Mouse (Mus musculus) stomach, embryonic 14.5 days (tissue): Measurements from ENCODE around the gene Lad1. TPM values are rescaled to one million over a fixed set of nuclear protein-coding genes. Genes with fewer than 3 reads are reported as not detected.

Experiments used
- ATAC-seq: fragments of 200-750 bp; cut with Nextera tagmentation; 2 replicates; pipeline ENCODE4 v1.8.0; 2017; ENCODE audit warnings: low read depth, moderate TSS enrichment; ENCODE audit not compliant: insufficient number of reproducible peaks, insufficient read depth, low FRiP score
- H3K27ac ChIP-seq: fragments of 300-500 bp; sonication (generic); 2 replicates; pipeline ENCODE4 v1.5.1; 2014; ENCODE audit warnings: mild to moderate bottlenecking, low read length, moderate library complexity, mixed read lengths
- H3K27me3 ChIP-seq: fragments of 300-500 bp; sonication (generic); 2 replicates; pipeline ENCODE4 v1.6.1; 2014; ENCODE audit warnings: low read length, control low read depth, mixed read lengths; ENCODE audit not compliant: control insufficient read depth, insufficient read depth
- H3K36me3 ChIP-seq: fragments of 300-500 bp; sonication (generic); 2 replicates; pipeline ENCODE4 v1.6.1; 2014; ENCODE audit warnings: mild to moderate bottlenecking, control low read depth, low read length, moderate library complexity, mixed read lengths; ENCODE audit not compliant: control insufficient read depth, insufficient read depth
- H3K4me1 ChIP-seq: fragments of 300-500 bp; sonication (generic); 2 replicates; pipeline ENCODE4 v1.6.1; 2014; ENCODE audit warnings: low read length, control low read depth, mixed read lengths; ENCODE audit not compliant: control insufficient read depth, insufficient read depth
- H3K4me2 ChIP-seq: fragments of 300-500 bp; sonication (generic); replicated peaks from 2 replicates; pipeline ENCODE4 v1.6.1; 2014; ENCODE audit warnings: low read depth, low read length, control low read depth
- H3K4me3 ChIP-seq: fragments of 300-500 bp; sonication (generic); 2 replicates; pipeline ENCODE4 v1.5.1; 2014; ENCODE audit warnings: low read depth, low read length, control low read depth
- H3K9ac ChIP-seq: fragments of 300-500 bp; sonication (generic); replicated peaks from 2 replicates; pipeline ENCODE4 v1.6.1; 2014; ENCODE audit warnings: low read depth, mild to moderate bottlenecking, control low read depth, low read length, moderate library complexity, mixed read lengths
- H3K9me3 ChIP-seq: fragments of 300-500 bp; sonication (generic); 2 replicates; pipeline ENCODE4 v1.6.1; 2016; ENCODE audit warnings: low read depth, low read length, control low read depth; ENCODE audit not compliant: control insufficient read depth
- WGBS: fragments of 180-500 bp; shearing (Covaris S2); extraction: QIAGEN DNeasy Blood & Tissue Kit; methylation state at CpG from one replicate; pipeline ENCODE4 v1.1.7; 2014; 5-methylcytosine and 5-hydroxymethylcytosine counted together
- polyA plus RNA-seq: library from polyadenylated mRNA; unstranded; fragments of >200 nt; fragmentation: Nextera tagmentation; extraction: Ambion mirVana; gene quantifications from 2 replicates; pipeline ENCODE4 v1.2.1, GENCODE M21; 2014

Lad1 gene
- polyA plus RNA-seq: 58.2 and 60.5 TPM in 2 replicates

DNA sequence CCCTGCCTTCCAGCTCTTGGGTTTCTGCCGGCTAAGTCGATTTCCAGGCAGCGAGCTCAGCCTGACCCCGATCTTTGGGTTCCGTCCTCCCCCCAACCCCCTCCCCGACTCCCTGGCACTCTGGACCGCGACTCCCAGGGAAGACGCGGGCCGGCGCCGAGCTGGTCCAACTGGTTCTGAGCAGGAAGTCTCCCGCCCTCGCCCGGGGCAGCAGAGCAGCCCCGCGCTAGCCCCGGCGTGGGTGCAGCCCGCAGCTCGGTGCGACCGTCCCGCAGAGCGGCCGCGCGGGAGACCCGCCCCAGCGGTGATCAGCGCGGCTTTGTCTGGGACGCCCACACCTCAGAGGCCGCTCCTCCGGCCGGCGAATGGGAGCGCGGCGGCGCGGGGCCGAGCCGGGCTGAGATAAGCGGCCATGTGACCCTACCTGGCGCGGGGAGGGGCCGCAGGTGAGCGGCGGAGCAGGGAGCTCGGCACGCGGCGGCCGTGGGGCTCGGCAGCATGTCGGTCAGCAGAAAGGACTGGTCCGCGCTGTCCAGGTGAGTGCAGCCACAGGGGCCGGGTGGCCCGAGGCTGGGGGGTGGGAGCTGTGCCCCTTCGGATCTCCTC, at the start of gene Lad1:
Lad1 (plus strand) TSS at position 118 of the 606 bp plus-strand sequence.
- Histone ChIP-seq H3K27ac (peak within 1 kb of the TSS; percentile 74; the same call in 1 of the 2 replicates), H3K27me3 (peaks cover 18% of the 10 kb centered on the region; the same call in 1 of the 2 replicates), H3K36me3 (no peaks in the 10 kb centered on the region), H3K9ac (peak within 1 kb of the TSS; percentile 48), H3K4me2 (peak within 1 kb of the TSS; percentile 97), H3K4me1 (peaks cover 10% of the 10 kb centered on the region; the same call in 1 of the 2 replicates), H3K4me3 (peak within 1 kb of the TSS; percentile 54), H3K9me3 (no peaks in the 10 kb centered on the region)
- ATAC-seq: peak; percentile 85
- WGBS: under 1% methylated on average over 63 of the region's 63 CpGs

DNA sequence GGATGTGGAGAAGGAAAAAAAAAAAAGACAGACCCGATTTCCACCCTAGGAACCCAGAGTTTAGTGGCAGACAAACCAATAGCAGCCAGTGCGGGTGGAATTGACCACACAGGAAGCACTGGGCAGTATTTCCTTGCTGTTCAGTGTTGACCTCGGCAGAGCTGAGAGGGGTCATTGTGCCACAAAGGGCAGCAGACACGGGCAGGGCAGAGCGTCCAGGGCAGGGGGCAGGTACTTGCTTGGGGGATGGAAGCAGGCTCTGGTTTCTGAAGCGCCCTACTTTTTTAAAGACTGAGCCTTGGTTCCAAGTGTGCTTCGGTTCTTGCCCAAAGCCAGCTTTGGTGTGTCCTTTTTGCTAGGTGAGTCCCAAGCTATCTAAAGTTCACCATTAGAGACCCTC, 48.2 kb upstream of the Lad1 start:
- 72% methylated on average over 7 of the region's 7 CpGs for WGBS

DNA sequence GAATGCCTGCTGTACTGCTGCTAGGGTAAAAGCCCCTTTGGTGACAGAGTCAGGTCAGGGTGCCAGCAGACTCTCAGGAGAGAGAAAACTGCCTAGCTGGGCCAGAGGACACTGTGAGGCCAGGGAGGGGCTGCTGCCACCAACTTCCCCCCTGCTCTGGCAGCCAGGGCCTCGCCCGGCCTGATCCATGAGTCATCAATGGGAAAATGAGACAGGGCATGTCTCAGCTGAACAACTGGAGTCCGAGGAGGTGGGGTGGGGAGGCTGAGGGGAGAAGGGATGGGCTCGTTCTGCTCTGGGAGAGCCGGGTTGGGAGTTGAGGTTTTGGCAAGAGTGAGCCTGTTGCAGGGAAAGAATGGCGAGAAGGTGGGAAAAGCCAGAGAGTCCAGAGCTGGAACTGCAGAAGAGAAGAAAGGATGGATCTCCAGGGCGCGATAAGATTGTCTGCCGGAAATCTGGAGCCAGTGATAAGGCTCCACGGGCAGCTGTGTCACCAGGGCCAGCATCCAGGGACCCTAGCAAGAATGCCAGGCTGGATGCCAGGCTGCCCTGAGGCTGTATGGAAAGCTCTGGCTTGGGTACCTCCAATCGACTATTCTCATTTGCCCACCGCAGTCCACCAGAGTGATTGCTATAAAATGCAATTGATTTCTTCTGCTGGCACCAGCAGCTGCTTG, 47.4 kb upstream of the Lad1 start:
- ATAC-seq: no peak
- Histone ChIP-seq H3K9ac (no peak overlapping the region), H3K4me1 (peaks cover 26% of the 10 kb centered on the region; the same call in 1 of the 2 replicates), H3K36me3 (peaks cover 14% of the 10 kb centered on the region), H3K4me2 (no peak overlapping the region), H3K27me3 (no peaks in the 10 kb centered on the region), H3K4me3 (no peak overlapping the region), H3K27ac (peak overlapping the region; percentile 11; the same call in 1 of the 2 replicates), H3K9me3 (no peaks in the 10 kb centered on the region)
- WGBS: 45% methylated on average over 12 of the region's 12 CpGs

More for the DNA sequence above, 48.2 kb upstream of the Lad1 start:
- no peaks in the 10 kb centered on the region for H3K9me3 ChIP-seq
- H3K27ac ChIP-seq: peak overlapping the region; percentile 11; the same call in 1 of the 2 replicates
- no peak overlapping the region for H3K4me2 ChIP-seq
- H3K27me3 ChIP-seq: no peaks in the 10 kb centered on the region
- peaks cover 14% of the 10 kb centered on the region for H3K36me3 ChIP-seq
- H3K4me1 ChIP-seq: peaks cover 25% of the 10 kb centered on the region; the same call in 1 of the 2 replicates
- ATAC-seq: no peak
- no peak overlapping the region for H3K9ac ChIP-seq
- H3K4me3 ChIP-seq: no peak overlapping the region

DNA sequence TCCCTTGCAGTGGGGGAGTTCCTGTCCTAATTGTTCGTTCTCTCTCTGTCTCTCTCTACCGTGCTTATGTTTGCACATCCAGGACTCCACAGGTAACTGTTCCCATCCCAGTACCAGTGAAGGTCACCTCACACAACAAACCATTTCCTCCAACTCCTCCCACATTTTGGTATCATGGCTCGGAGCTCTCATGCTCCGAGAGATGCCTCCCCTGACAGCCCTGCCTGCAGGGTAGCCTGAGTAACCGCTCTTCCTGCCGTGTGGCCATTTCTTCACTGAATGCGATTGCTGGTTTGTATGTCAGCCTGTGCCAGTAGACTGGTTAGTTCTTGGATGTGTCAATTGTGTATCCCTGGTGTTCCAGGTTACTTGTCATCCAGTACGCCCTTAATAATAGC, 46.8 kb upstream of the Lad1 start:
- Histone ChIP-seq H3K4me2 (no peak overlapping the region), H3K9me3 (no peaks in the 10 kb centered on the region), H3K27me3 (no peaks in the 10 kb centered on the region), H3K36me3 (peaks cover 14% of the 10 kb centered on the region), H3K4me3 (no peak overlapping the region), H3K9ac (no peak overlapping the region), H3K27ac (no peak overlapping the region), H3K4me1 (peaks cover 27% of the 10 kb centered on the region; the same call in 1 of the 2 replicates)
- WGBS: 72% methylated on average over 8 of the region's 8 CpGs
- ATAC-seq: no peak

DNA sequence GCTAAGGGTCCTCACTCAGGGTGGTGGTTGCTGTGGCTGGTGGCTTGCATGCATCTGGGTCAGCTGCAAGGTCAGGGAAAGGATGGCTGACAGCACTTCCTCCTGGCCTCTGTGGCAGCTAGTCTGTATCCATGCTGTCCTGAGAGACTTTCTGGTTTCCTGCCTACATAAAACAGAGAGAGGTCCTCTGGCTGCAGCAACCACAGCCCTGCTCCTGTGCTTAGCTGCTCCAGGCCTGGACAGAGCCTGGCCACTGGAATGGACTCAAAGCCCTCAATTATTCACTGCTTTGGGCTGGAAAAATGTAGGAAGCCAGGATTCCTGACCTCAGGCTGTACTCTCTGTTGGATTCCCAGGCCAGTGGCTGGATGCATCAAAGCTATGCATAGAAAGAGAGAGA, 41.8 kb upstream of the Lad1 start:
- H3K4me1 ChIP-seq: peaks cover 20% of the 10 kb centered on the region
- H3K36me3 ChIP-seq: no peaks in the 10 kb centered on the region
- H3K9ac ChIP-seq: no peak overlapping the region
- H3K4me2 ChIP-seq: no peak overlapping the region
- no peak overlapping the region for H3K27ac ChIP-seq
- H3K9me3 ChIP-seq: no peaks in the 10 kb centered on the region
- no peak overlapping the region for H3K4me3 ChIP-seq
- no peaks in the 10 kb centered on the region for H3K27me3 ChIP-seq
- ATAC-seq: no peak

DNA sequence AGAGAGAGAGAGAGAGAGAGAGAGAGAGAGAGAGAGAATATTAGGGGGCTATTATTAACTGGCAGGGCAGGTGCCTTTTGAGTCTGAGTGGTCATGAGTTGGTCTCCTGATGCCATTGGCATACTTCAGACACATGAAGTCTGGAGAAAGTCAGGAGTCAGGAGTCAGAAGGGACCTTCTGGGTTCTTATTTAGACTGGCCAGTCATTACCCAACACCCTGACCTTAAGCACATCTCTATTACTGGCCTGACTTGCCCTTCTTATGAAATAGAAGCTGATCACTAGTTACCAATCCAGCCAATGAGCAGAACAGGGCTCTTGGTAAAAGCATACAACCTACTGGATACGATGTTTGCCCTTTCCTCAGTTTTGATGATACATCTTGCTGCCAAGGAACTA, 41.4 kb upstream of the Lad1 start:
- peaks cover 20% of the 10 kb centered on the region for H3K4me1 ChIP-seq
- H3K27ac ChIP-seq: no peak overlapping the region

DNA sequence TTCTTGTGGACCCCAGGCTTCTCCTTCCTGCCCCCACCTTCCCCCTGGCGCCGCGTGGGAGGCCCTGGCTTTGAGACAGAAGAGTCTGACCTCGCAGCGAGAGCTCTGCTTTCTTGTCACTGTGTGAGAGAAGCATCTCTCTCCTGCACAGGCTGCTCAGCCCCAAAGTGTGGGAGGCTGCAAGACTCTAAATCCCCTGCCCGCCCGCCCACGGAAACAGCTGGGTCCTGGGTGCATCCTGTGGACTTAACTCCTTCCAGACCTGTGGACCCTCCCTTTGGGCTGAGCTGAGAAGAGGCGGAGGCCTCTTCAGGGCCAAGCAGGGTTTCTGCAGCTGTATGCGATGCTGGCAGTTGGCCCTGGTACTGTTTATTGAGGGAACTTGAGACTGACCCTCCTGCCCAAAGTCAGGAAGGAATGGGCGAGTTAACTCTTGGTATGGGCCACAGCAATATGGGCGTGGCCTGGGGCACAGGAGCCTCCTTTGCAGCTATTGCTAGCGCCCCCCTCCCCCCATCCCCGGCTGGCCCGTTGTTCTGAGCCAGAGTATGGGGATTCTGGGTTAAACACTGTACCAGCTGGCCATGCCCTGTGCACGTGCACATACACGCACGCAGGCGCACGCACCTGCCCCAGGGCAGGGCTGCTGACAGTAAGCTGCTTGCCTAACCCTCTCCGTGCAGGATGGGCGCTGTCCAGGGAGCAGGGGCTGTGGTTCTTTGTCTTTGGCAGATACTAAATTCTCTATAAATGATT, 39.4 kb upstream of the Lad1 start, which contains the start of gene Tnni1:
Tnni1 (plus strand) TSS at position 655 of the 756 bp plus-strand sequence.
- Histone ChIP-seq H3K27me3 (no peaks in the 10 kb centered on the region), H3K4me1 (peaks cover 20% of the 10 kb centered on the region), H3K36me3 (no peaks in the 10 kb centered on the region), H3K4me2 (peak within 1 kb of the TSS; percentile 22; the same call in 1 of the 2 replicates), H3K9ac (no peak within 1 kb of the TSS), H3K4me3 (no peak within 1 kb of the TSS), H3K27ac (peak within 1 kb of the TSS; percentile 71), H3K9me3 (no peaks in the 10 kb centered on the region)
- peak; percentile 76; the same call in 1 of the 2 replicates for ATAC-seq
- WGBS: 15% methylated on average over 22 of the region's 22 CpGs

More for the DNA sequence above, 41.4 kb upstream of the Lad1 start:
- no peaks in the 10 kb centered on the region for H3K27me3 ChIP-seq
- H3K9me3 ChIP-seq: no peaks in the 10 kb centered on the region
- no peaks in the 10 kb centered on the region for H3K36me3 ChIP-seq
- no peak overlapping the region for H3K9ac ChIP-seq
- H3K4me3 ChIP-seq: no peak overlapping the region
- ATAC-seq: no peak
- 96% methylated on average over 1 of the region's 1 CpGs for WGBS
- no peak overlapping the region for H3K4me2 ChIP-seq

DNA sequence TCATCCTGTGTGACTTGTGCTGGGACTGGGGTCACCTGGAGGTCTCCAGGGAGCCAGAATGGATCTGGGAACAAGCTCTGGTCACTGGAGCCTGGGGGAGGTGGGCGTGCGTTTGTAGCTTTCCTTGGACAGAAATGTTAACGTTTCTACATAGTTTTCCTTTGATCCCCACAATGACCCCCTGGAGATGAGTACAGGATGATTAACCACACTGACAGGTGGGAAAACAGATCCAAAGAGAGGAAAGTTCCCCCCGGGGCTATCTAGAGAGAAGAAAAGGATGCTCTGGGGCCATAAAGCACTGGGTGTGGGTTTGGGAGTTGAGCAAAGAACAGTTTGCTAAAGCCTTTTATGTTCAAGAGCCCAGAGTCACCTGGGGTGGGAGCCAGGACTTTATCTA, 37.7 kb upstream of the Lad1 start:
- Histone ChIP-seq H3K4me1 (peaks cover 20% of the 10 kb centered on the region), H3K4me2 (no peak overlapping the region), H3K9me3 (no peaks in the 10 kb centered on the region), H3K4me3 (no peak overlapping the region), H3K27me3 (no peaks in the 10 kb centered on the region), H3K27ac (no peak overlapping the region), H3K9ac (no peak overlapping the region), H3K36me3 (no peaks in the 10 kb centered on the region)
- no peak for ATAC-seq
- WGBS: 50% methylated on average over 4 of the region's 4 CpGs
